Mouse (Mus musculus) limb, embryonic 15.5 days (tissue): ENCODE data around the gene Mief2. TPM values are rescaled to one million over a fixed set of nuclear protein-coding genes. Genes with fewer than 3 reads are reported as not detected.
A peak's percentile ranks its signal among the peaks of the same experiment; 100 is the strongest.

Experiments
- ATAC-seq: fragments of 200-750 bp; cut with Nextera tagmentation; 2 replicates; pipeline ENCODE4 v1.8.0; 2017; ENCODE audit warnings: low read depth, moderate TSS enrichment; ENCODE audit not compliant: insufficient number of reproducible peaks, low FRiP score, low TSS enrichment
- H3K27ac ChIP-seq: fragments of 300-500 bp; sonication (generic); 2 replicates; pipeline ENCODE4 v1.5.1; 2015; ENCODE audit warnings: moderate library complexity, mild to moderate bottlenecking, inconsistent platforms
- H3K27me3 ChIP-seq: fragments of 300-500 bp; sonication (generic); 2 replicates; pipeline ENCODE4 v1.6.1; 2015; ENCODE audit warnings: inconsistent platforms
- H3K36me3 ChIP-seq: fragments of 300-500 bp; sonication (generic); 2 replicates; pipeline ENCODE4 v1.6.1; 2015; ENCODE audit warnings: inconsistent platforms
- H3K4me1 ChIP-seq: fragments of 300-500 bp; sonication (generic); 2 replicates; pipeline ENCODE4 v1.6.1; 2015; ENCODE audit warnings: inconsistent platforms
- H3K4me2 ChIP-seq: fragments of 300-500 bp; sonication (generic); 2 replicates; pipeline ENCODE4 v1.6.1; 2015; ENCODE audit warnings: mild to moderate bottlenecking, inconsistent platforms
- H3K4me3 ChIP-seq: fragments of 300-500 bp; sonication (generic); 2 replicates; pipeline ENCODE4 v1.5.1; 2015; ENCODE audit warnings: mild to moderate bottlenecking, inconsistent platforms
- H3K9ac ChIP-seq: fragments of 300-500 bp; sonication (generic); 2 replicates; pipeline ENCODE4 v1.6.1; 2015; ENCODE audit warnings: inconsistent platforms
- H3K9me3 ChIP-seq: fragments of 300-500 bp; sonication (generic); 2 replicates; pipeline ENCODE4 v1.6.1; 2016; ENCODE audit warnings: inconsistent platforms
- WGBS: fragments of 180-500 bp; shearing (Covaris S2); methylation state at CpG from one replicate; pipeline ENCODE4 v1.1.7; 2015; 5-methylcytosine and 5-hydroxymethylcytosine counted together
- polyA plus RNA-seq: library from polyadenylated mRNA; unstranded; fragments of >200 nt; fragmentation: Nextera tagmentation; extraction: Ambion mirVana; gene quantifications from 2 replicates; pipeline ENCODE4 v1.2.1, GENCODE M21; 2015

Gene Mief2
- polyA plus RNA-seq, result 15.1 and 16.8 TPM in 2 replicates

- Histone ChIP-seq H3K9ac (peak within 1 kb of the TSS; percentile 76), H3K27ac (peak within 1 kb of the TSS; percentile 91), H3K4me1 (peaks cover 32% of the 10 kb centered on the region), H3K36me3 (peaks cover 41% of the 10 kb centered on the region), H3K4me3 (peak within 1 kb of the TSS; percentile 87), H3K27me3 (no peaks in the 10 kb centered on the region), H3K4me2 (peak within 1 kb of the TSS; percentile 80), H3K9me3 (no peaks in the 10 kb centered on the region)
- WGBS, result under 1% methylated on average over 44 of the region's 44 CpGs
- peak; percentile 88 for ATAC-seq
These were observed at the start of gene Mief2 for GRCm38 (mm10) chr11:60728260-60728761. Gene Mief2 (plus strand): TSS chr11:60728398.

GRCm38 (mm10) chr11:60696165-60696564 lies 32.0 kb upstream of the Mief2 start:
- Histone ChIP-seq H3K4me2 (no peak overlapping the region), H3K4me1 (peaks cover 18% of the 10 kb centered on the region), H3K9ac (no peak overlapping the region), H3K27me3 (no peaks in the 10 kb centered on the region), H3K9me3 (no peaks in the 10 kb centered on the region), H3K27ac (no peak overlapping the region), H3K36me3 (no peaks in the 10 kb centered on the region), H3K4me3 (no peak overlapping the region)
- WGBS, result 65% methylated on average over 1 of the region's 1 CpGs
- no peak for ATAC-seq

- Histone ChIP-seq H3K27ac (no peak overlapping the region), H3K4me2 (no peak overlapping the region), H3K4me1 (peaks cover 30% of the 10 kb centered on the region), H3K27me3 (no peaks in the 10 kb centered on the region), H3K4me3 (no peak overlapping the region), H3K36me3 (peaks cover 2% of the 10 kb centered on the region; the same call in 1 of the 2 replicates), H3K9me3 (no peaks in the 10 kb centered on the region), H3K9ac (no peak overlapping the region)
- ATAC-seq, result no peak
- 77% methylated on average over 2 of the region's 2 CpGs for WGBS
These were observed 30.6 kb upstream of the Mief2 start for GRCm38 (mm10) chr11:60697561-60697960.

- H3K27ac ChIP-seq, result peak overlapping the region; percentile 86
- 4% methylated on average over 22 of the region's 22 CpGs for WGBS
- peak overlapping the region; percentile 89 for H3K4me3 ChIP-seq
- H3K4me1 ChIP-seq, result peaks cover 35% of the 10 kb centered on the region
- H3K27me3 ChIP-seq, result no peaks in the 10 kb centered on the region
- H3K36me3 ChIP-seq, result peaks cover 13% of the 10 kb centered on the region; the same call in 1 of the 2 replicates
- peak overlapping the region; percentile 33; the same call in 1 of the 2 replicates for H3K9ac ChIP-seq
- no peak for ATAC-seq
- peak overlapping the region; percentile 73 for H3K4me2 ChIP-seq
- no peaks in the 10 kb centered on the region for H3K9me3 ChIP-seq
These were observed 29.2 kb upstream of the Mief2 start for GRCm38 (mm10) chr11:60698806-60699523.

- peak within 1 kb of the TSS; percentile 96 for H3K9ac ChIP-seq
- WGBS, result under 1% methylated on average over 67 of the region's 73 CpGs
- peaks cover 35% of the 10 kb centered on the region for H3K4me1 ChIP-seq
- peak within 1 kb of the TSS; percentile 87 for H3K27ac ChIP-seq
- H3K4me3 ChIP-seq, result peak within 1 kb of the TSS; percentile 89
- no peaks in the 10 kb centered on the region for H3K27me3 ChIP-seq
- H3K9me3 ChIP-seq, result no peaks in the 10 kb centered on the region
- peaks cover 20% of the 10 kb centered on the region for H3K36me3 ChIP-seq
- H3K4me2 ChIP-seq, result peak within 1 kb of the TSS; percentile 73
- peak; percentile 91 for ATAC-seq
These were observed 28.6 kb upstream of the Mief2 start, which contains the start of gene Llgl1 for GRCm38 (mm10) chr11:60699524-60700075. Gene Llgl1 (plus strand): TSS chr11:60699723.

GRCm38 (mm10) chr11:60700320-60701185 lies 27.6 kb upstream of the Mief2 start:
- Histone ChIP-seq H3K4me3 (peak overlapping the region; percentile 89), H3K4me1 (peaks cover 35% of the 10 kb centered on the region), H3K27me3 (no peaks in the 10 kb centered on the region), H3K27ac (peak overlapping the region; percentile 87; the same call in 1 of the 2 replicates), H3K9me3 (no peaks in the 10 kb centered on the region), H3K9ac (peak overlapping the region; percentile 96), H3K4me2 (peak overlapping the region; percentile 73), H3K36me3 (peaks cover 29% of the 10 kb centered on the region)
- 28% methylated on average over 12 of the region's 12 CpGs for WGBS
- ATAC-seq, result no peak

DNA sequence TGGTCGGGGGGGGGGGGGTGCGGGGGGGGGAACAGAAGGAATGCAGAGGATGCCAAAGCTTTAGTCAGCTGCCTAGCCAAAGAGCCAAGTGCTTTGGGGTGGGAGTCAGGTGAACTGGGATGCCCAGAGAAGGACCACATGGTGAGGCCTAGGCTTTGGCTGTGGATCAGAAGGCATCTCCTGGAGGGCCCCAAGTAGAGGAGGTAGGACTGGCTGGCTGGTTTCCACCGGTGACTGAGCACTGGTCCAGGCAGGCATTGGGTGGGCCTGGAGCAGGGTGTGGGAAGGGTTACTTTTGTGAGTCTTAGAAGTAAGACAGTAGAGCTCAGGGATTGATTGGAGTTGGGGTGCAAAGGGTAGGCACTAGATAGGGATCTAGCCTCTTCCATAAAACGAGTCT lies 26.6 kb upstream of the Mief2 start:
- no peak for ATAC-seq
- WGBS, result 75% methylated on average over 4 of the region's 4 CpGs
- Histone ChIP-seq H3K27ac (no peak overlapping the region), H3K4me2 (no peak overlapping the region), H3K9me3 (no peaks in the 10 kb centered on the region), H3K4me3 (no peak overlapping the region), H3K27me3 (no peaks in the 10 kb centered on the region), H3K4me1 (peaks cover 35% of the 10 kb centered on the region), H3K9ac (no peak overlapping the region), H3K36me3 (peaks cover 39% of the 10 kb centered on the region)

DNA sequence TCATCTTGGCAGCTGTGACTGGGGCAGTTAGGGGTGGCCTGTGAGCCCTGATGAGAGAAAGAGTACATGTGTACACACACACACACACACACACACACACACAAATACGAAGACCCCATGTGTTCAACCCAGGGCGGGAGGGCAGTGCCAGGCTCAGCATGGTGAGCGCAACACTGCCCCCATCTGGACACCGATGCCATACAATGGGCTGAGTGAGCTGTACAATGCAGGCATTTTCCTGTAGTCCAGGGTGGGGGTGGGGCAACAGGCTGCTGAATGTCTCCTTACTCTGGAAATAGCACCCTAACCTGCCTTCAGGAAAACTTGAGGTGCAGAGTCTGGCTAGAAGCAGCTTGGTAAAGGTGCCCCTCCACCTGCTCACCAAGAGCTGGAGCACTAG lies 25.1 kb upstream of the Mief2 start:
- peaks cover 43% of the 10 kb centered on the region for H3K4me1 ChIP-seq
- peaks cover 54% of the 10 kb centered on the region for H3K36me3 ChIP-seq
- no peak overlapping the region for H3K4me3 ChIP-seq
- no peak for ATAC-seq
- H3K27me3 ChIP-seq, result no peaks in the 10 kb centered on the region
- no peaks in the 10 kb centered on the region for H3K9me3 ChIP-seq
- no peak overlapping the region for H3K9ac ChIP-seq
- no peak overlapping the region for H3K4me2 ChIP-seq
- H3K27ac ChIP-seq, result no peak overlapping the region
- 42% methylated on average over 4 of the region's 4 CpGs for WGBS

DNA sequence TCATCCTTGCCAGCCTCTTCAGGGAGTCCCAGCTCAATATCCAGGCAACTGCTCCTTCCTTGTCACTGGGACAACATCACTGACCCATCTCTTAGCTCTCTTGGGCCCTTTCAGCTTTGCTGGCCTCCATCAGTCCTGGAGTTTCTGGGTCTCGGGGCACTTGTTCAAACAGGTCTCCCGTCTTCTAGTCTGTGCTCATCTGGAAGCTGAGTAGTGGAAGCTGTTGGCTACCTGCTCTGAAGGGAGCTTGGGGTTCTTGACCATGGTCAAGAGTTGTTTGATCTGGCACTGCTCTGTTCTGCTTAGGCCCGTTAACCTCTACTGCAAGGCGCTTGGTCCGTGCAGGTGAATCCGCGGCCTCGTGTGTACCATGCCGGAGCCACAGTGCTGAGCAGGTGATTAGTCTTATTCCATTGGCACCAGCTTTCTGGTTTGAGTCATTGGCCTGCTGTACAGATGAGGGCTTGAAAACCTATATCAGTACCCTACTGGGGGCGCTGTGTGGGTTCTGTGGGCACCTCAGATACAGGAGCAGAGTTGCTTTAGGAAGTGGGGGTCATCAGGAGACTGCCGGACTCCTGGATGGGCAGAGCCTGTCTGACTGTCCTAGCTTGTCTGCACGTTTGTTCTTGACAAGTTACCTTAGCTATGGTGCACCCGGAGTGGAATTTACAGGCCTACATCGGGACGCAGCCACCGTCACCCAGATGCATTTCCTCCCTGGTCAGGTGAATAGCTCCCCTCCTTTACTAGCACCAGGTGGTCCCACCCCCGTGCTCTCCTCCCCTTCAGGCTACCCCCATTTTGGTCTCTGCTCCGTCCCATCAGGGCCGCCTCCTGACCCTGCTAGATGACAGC lies 23.9 kb upstream of the Mief2 start:
- H3K4me1 ChIP-seq, result peaks cover 36% of the 10 kb centered on the region
- peaks cover 66% of the 10 kb centered on the region for H3K36me3 ChIP-seq
- ATAC-seq, result no peak
- no peak overlapping the region for H3K9ac ChIP-seq
- WGBS, result 92% methylated on average over 19 of the region's 19 CpGs
- H3K9me3 ChIP-seq, result no peaks in the 10 kb centered on the region
- H3K27ac ChIP-seq, result no peak overlapping the region
- H3K4me2 ChIP-seq, result no peak overlapping the region
- H3K4me3 ChIP-seq, result no peak overlapping the region
- H3K27me3 ChIP-seq, result no peaks in the 10 kb centered on the region

DNA sequence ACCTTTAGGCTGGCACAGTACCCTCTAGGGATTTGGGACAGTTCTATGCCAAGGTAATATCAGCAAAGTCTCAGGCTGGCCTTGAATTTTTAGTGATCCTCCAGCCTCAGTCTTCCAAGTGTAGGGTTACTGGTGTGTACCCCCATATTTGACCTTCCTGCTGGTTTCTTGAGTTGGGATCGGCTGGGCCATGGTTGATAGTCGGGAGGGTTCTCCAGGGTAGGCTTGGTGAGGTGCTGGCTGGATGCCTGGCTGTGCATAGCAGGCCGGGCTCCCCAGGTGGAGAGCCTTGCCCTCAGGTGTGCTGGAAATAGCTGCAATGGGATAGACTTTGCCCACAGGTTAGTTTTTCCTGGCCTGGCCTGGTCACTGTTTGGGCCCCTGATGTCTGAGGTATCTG lies 22.9 kb upstream of the Mief2 start:
- WGBS, result 94% methylated on average over 3 of the region's 3 CpGs
- no peak for ATAC-seq
- Histone ChIP-seq H3K9ac (no peak overlapping the region), H3K4me3 (no peak overlapping the region), H3K36me3 (peaks cover 76% of the 10 kb centered on the region), H3K27me3 (no peaks in the 10 kb centered on the region), H3K4me2 (no peak overlapping the region), H3K4me1 (peaks cover 34% of the 10 kb centered on the region), H3K9me3 (no peaks in the 10 kb centered on the region), H3K27ac (no peak overlapping the region)

GRCm38 (mm10) chr11:60706076-60706475 lies 22.1 kb upstream of the Mief2 start:
- WGBS, result 91% methylated on average over 7 of the region's 7 CpGs
- H3K27ac ChIP-seq, result no peak overlapping the region
- H3K4me1 ChIP-seq, result peaks cover 26% of the 10 kb centered on the region
- no peak for ATAC-seq
- no peak overlapping the region for H3K9ac ChIP-seq
- H3K36me3 ChIP-seq, result peaks cover 84% of the 10 kb centered on the region
- H3K4me3 ChIP-seq, result no peak overlapping the region
- no peaks in the 10 kb centered on the region for H3K9me3 ChIP-seq
- no peak overlapping the region for H3K4me2 ChIP-seq
- H3K27me3 ChIP-seq, result no peaks in the 10 kb centered on the region
